Mouse (Mus musculus) limb, embryonic 11.5 days (tissue): ENCODE data around the gene Perp. TPM values are rescaled to one million over a fixed set of nuclear protein-coding genes. Genes with fewer than 3 reads are reported as not detected.

Source experiments
- ATAC-seq: fragments of 200-750 bp; cut with Nextera tagmentation; 2 replicates; pipeline ENCODE4 v1.8.0; 2017; ENCODE audit warnings: low read depth; ENCODE audit not compliant: insufficient number of reproducible peaks, low FRiP score, low TSS enrichment
- DNase-seq: peaks from one replicate; pipeline ENCODE4 v3.0.0-alpha.2; 2015; ENCODE audit warnings: low spot score
- H3K27ac ChIP-seq: fragments of 300-500 bp; sonication (generic); replicated peaks from 2 replicates; pipeline ENCODE4 v1.5.1; 2014; ENCODE audit warnings: low read depth, mild to moderate bottlenecking, low read length
- H3K27me3 ChIP-seq: fragments of 300-500 bp; sonication (generic); 2 replicates; pipeline ENCODE4 v1.6.1; 2014; ENCODE audit warnings: mild to moderate bottlenecking, low read length, mixed read lengths; ENCODE audit not compliant: control insufficient read depth, insufficient read depth
- H3K36me3 ChIP-seq: fragments of 300-500 bp; sonication (generic); 2 replicates; pipeline ENCODE4 v1.6.1; 2014; ENCODE audit warnings: mild to moderate bottlenecking, low read length, moderate library complexity, mixed read lengths; ENCODE audit not compliant: control insufficient read depth, insufficient read depth
- H3K4me1 ChIP-seq: fragments of 300-500 bp; sonication (generic); 2 replicates; pipeline ENCODE4 v1.6.1; 2014; ENCODE audit warnings: low read length, mixed read lengths; ENCODE audit not compliant: control insufficient read depth, insufficient read depth
- H3K4me2 ChIP-seq: fragments of 300-500 bp; sonication (generic); 2 replicates; pipeline ENCODE4 v1.6.1; 2014; ENCODE audit warnings: low read depth, mild to moderate bottlenecking, moderate library complexity; ENCODE audit not compliant: severe bottlenecking
- H3K4me3 ChIP-seq: fragments of 300-500 bp; sonication (generic); 2 replicates; pipeline ENCODE4 v1.5.1; 2014; ENCODE audit warnings: low read depth, low read length
- H3K9ac ChIP-seq: fragments of 300-500 bp; sonication (generic); 2 replicates; pipeline ENCODE4 v1.6.1; 2014; ENCODE audit warnings: mild to moderate bottlenecking, low read length
- H3K9me3 ChIP-seq: fragments of 300-500 bp; sonication (generic); 2 replicates; pipeline ENCODE4 v1.6.1; 2016; ENCODE audit warnings: low read length; ENCODE audit not compliant: control insufficient read depth
- WGBS: fragments of 180-500 bp; shearing (Covaris S2); extraction: QIAGEN DNeasy Blood & Tissue Kit; methylation state at CpG from one replicate; pipeline ENCODE4 v1.1.7; 2014; 5-methylcytosine and 5-hydroxymethylcytosine counted together
- polyA plus RNA-seq: library from polyadenylated mRNA; unstranded; fragments of >200 nt; fragmentation: Nextera tagmentation; extraction: Ambion mirVana; gene quantifications from 2 replicates; pipeline ENCODE4 v1.2.1, GENCODE M21; 2014

Gene Perp
- polyA plus RNA-seq, 1 experiment from 2014 or later: 41.1 TPM

DNA sequence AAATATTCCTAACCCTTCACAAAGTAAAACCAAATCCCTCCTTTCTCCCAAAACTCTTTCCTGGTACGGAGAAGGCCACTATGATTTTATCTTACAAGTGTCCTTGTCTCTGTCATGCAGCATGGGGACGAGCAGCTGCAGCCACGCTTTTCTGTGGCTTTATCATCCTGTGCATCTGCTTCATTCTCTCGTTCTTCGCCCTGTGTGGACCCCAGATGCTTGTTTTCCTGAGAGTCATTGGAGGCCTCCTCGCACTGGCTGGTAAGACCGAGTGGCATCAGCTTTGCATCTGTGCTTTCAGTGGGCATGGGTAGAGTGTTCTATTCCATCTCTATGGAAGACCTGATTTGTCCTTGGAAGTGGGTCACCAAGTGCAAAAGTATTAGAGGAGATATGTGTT lies 8.6 kb downstream of the Perp start:
- WGBS: 92% methylated on average over 7 of the region's 7 CpGs
- H3K36me3 ChIP-seq: no peaks in the 10 kb centered on the region
- no peak for ATAC-seq
- no peaks in the 10 kb centered on the region for H3K4me1 ChIP-seq
- no peaks in the 10 kb centered on the region for H3K27me3 ChIP-seq
- H3K27ac ChIP-seq: no peak overlapping the region
- no peak overlapping the region for H3K4me3 ChIP-seq
- H3K9me3 ChIP-seq: no peaks in the 10 kb centered on the region
- DNase-seq: no peak
- no peak overlapping the region for H3K9ac ChIP-seq
- no peak overlapping the region for H3K4me2 ChIP-seq

DNA sequence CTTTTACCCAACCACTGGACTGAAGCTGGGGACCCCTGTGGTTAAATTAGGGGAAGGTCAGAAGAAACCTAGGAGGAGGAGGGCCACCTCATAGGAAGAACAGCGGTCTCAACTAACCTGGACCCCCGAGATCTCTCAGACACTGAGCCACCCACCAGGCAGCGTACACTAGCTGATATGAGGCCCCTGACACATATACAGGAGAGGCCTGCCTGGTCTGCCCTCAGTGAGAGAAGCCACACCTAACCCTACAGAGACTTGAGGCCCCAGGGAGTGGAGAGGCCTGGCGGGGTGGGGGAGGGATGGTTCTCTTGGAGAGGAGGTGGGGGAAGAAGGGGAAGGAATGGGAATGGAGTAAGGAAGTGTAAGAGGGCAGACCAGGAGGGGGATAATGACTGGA lies 12.4 kb downstream of the Perp start:
- ATAC-seq (no peak), DNase-seq (no peak)
- Histone ChIP-seq H3K27me3 (no peaks in the 10 kb centered on the region), H3K9ac (no peak overlapping the region), H3K4me2 (no peak overlapping the region), H3K9me3 (no peaks in the 10 kb centered on the region), H3K4me1 (no peaks in the 10 kb centered on the region), H3K27ac (no peak overlapping the region), H3K4me3 (no peak overlapping the region), H3K36me3 (no peaks in the 10 kb centered on the region)
- WGBS: 73% methylated on average over 4 of the region's 4 CpGs

DNA sequence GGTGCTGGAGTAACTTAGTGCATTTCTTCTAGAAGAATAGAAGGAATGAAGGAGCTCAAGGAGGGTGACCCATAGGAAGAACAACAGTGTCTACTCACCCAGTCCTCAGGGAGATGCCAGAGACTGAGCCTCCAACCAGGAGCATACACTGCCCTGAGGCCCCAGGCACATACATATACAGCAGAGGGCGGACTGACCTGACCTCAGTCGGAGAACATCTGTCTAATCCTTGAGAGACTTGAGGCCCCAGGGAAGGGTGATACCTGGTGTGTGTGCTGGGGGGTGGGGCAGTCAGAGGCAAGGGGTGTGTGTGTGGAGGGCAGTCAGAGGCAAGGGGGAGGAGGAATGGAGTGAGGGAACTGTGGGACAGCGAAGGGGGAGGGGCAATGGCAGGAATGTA lies 14.8 kb downstream of the Perp start:
- H3K9ac ChIP-seq: no peak overlapping the region
- no peaks in the 10 kb centered on the region for H3K4me1 ChIP-seq
- no peak for DNase-seq
- WGBS: 43% methylated on average over 3 of the region's 3 CpGs
- H3K4me3 ChIP-seq: no peak overlapping the region
- H3K4me2 ChIP-seq: no peak overlapping the region
- no peak for ATAC-seq
- H3K9me3 ChIP-seq: no peaks in the 10 kb centered on the region
- no peak overlapping the region for H3K27ac ChIP-seq
- no peaks in the 10 kb centered on the region for H3K36me3 ChIP-seq
- no peaks in the 10 kb centered on the region for H3K27me3 ChIP-seq

DNA sequence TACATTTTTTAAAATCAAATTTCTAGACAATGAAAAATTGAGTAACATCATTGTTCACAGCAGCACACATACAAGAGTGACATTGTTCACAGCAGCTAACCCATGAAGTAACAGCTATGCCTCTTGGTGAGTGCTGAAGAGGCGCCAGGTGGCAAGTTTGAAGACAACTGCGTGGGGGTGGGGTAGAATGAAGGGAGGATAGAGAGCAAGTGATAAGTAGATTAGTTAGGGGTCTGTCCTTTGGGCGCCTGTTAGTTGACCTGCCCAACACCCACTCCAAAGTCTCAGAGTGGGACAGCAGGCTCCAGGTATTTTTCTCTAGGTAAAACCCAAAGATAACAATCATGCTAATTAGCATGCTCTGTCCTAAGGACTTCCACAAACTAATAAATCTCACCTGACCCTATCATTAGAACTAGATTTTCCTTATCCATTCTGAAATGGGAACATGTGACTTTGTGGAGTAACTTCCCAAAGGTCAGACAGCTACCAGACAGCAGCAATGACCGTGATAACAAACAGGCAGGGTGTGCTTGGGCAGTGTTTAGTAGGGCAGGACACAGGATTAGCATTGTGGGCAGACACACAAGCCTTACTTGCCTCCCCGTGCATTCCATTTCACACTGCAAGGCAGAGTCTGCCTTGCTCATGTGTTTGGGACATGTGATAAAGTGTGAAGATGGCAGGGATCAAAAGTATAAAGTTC lies 15.5 kb downstream of the Perp start:
- no peaks in the 10 kb centered on the region for H3K27me3 ChIP-seq
- no peak overlapping the region for H3K27ac ChIP-seq
- no peak overlapping the region for H3K4me3 ChIP-seq
- 47% methylated on average over 5 of the region's 5 CpGs for WGBS
- ATAC-seq (no peak), DNase-seq (no peak)
- no peaks in the 10 kb centered on the region for H3K9me3 ChIP-seq
- H3K4me1 ChIP-seq: no peaks in the 10 kb centered on the region
- no peak overlapping the region for H3K4me2 ChIP-seq
- no peak overlapping the region for H3K9ac ChIP-seq
- H3K36me3 ChIP-seq: no peaks in the 10 kb centered on the region

DNA sequence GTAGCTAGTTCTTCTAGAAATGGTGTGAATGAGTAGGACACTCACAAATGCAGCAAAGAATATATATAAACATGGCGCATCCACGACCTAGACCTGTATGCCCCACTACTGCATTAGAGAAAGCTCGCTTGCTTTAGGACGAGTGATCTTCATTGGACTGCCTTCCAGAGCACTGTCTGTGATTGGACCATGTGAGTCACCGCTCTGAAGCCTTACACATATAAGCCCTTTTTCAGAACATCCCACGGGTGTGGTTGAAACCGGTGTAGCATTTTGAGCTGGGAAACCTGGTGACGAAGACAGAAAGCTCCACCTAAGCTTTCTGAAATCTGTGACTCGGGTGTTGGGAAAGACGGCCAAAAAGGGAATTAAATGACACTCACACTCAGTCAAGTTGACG lies 16.0 kb downstream of the Perp start:
- Histone ChIP-seq H3K36me3 (no peaks in the 10 kb centered on the region), H3K4me1 (no peaks in the 10 kb centered on the region), H3K9me3 (no peaks in the 10 kb centered on the region), H3K9ac (no peak overlapping the region), H3K4me2 (no peak overlapping the region), H3K27ac (no peak overlapping the region), H3K27me3 (no peaks in the 10 kb centered on the region), H3K4me3 (no peak overlapping the region)
- DNase-seq: no peak
- WGBS: 84% methylated on average over 11 of the region's 11 CpGs
- ATAC-seq: no peak

DNA sequence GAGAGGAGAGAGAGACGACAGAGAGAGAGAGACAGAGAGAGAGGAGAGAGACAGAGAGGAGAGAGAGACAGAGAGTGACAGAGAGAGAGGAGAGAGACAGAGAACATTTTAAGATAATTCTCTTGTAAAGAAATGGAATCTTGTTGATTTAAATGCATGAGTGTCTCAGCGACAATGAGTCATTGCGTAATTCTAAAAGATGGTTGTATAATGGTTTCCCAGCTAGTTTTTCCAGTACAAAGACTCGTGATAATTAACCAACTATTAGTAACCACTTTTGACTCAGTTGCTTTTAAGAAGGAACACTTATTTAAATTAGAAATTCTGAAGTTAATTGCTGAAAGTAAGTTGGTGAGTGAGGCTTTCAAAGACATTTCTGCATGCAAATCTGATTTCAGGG lies 16.6 kb downstream of the Perp start:
- Histone ChIP-seq H3K4me3 (no peak overlapping the region), H3K4me1 (no peaks in the 10 kb centered on the region), H3K27me3 (no peaks in the 10 kb centered on the region), H3K36me3 (no peaks in the 10 kb centered on the region), H3K9ac (no peak overlapping the region), H3K27ac (no peak overlapping the region), H3K9me3 (no peaks in the 10 kb centered on the region), H3K4me2 (no peak overlapping the region)
- WGBS: 82% methylated on average over 4 of the region's 4 CpGs
- DNase-seq: no peak
- no peak for ATAC-seq

DNA sequence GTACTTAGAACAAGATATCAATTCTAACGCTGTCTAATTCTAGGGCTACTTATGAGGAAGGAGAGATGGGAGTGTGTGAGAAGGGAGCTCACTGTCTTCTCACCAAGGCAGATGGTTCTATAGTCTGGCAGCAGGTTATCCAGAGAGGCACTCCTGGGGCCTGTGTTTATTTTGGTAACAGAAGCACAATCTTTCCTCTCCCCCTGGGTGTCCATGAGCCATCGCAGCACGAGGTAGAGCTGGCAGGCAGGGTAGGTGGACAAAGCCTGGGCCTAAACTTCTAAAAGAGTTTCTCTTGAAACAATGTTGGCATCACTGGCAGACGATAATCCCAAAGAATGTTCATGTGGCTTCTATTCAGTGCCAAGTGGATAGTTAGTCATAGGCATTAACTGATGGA lies 18.5 kb downstream of the Perp start:
- ATAC-seq (no peak), DNase-seq (no peak)
- H3K27me3 ChIP-seq: no peaks in the 10 kb centered on the region
- H3K36me3 ChIP-seq: no peaks in the 10 kb centered on the region
- no peak overlapping the region for H3K4me2 ChIP-seq
- H3K9ac ChIP-seq: no peak overlapping the region
- no peak overlapping the region for H3K27ac ChIP-seq
- H3K4me3 ChIP-seq: no peak overlapping the region
- WGBS: 66% methylated on average over 4 of the region's 4 CpGs
- no peaks in the 10 kb centered on the region for H3K4me1 ChIP-seq
- no peaks in the 10 kb centered on the region for H3K9me3 ChIP-seq

DNA sequence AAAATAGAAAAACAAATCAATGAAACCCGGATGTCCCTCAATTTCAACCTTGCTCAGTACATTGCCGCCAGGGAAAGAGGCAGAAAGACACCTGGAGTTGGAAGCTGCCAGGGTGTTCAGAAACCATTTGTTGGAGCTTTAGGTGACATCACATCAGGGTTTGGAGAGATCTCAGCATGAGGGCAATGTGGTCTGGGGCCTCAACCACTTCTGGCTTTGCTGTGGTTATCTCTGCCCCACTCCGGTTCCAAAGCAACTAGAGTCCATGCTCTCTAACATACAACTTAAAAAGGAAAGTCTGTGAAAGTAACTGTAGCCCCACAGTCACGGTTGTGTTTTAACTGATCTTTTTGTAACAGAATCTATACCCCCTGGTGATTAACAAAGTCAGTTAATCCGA lies 19.9 kb downstream of the Perp start:
- no peaks in the 10 kb centered on the region for H3K9me3 ChIP-seq
- DNase-seq (no peak), ATAC-seq (no peak)
- WGBS: 65% methylated on average over 5 of the region's 5 CpGs
- no peak overlapping the region for H3K4me2 ChIP-seq
- no peaks in the 10 kb centered on the region for H3K36me3 ChIP-seq
- no peak overlapping the region for H3K4me3 ChIP-seq
- no peaks in the 10 kb centered on the region for H3K4me1 ChIP-seq
- no peak overlapping the region for H3K9ac ChIP-seq
- no peaks in the 10 kb centered on the region for H3K27me3 ChIP-seq
- no peak overlapping the region for H3K27ac ChIP-seq

DNA sequence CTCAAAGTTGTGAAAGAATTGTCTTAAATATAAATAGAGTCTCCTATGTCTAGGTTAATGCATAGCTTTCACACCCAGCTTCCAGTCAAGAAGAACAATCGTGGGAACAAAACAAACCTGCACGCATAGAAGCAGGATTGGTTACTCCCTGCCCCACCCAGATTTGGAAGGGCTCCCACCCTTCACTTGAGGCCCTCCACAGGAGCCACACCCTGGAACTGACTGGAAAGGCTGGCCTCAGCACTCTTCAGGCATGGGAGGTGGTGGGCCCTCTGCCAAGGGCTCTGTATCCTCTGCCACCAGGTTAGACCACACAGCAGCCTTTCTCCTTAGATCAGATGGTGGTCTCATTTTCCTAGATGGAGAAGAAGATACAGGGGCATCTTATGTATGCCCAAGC lies 26.2 kb downstream of the Perp start:
- H3K27ac ChIP-seq: no peak overlapping the region
- no peaks in the 10 kb centered on the region for H3K27me3 ChIP-seq
- no peaks in the 10 kb centered on the region for H3K36me3 ChIP-seq
- no peaks in the 10 kb centered on the region for H3K9me3 ChIP-seq
- ATAC-seq (no peak), DNase-seq (no peak)
- no peak overlapping the region for H3K4me3 ChIP-seq
- H3K9ac ChIP-seq: no peak overlapping the region
- WGBS: 86% methylated on average over 2 of the region's 2 CpGs
- H3K4me1 ChIP-seq: no peaks in the 10 kb centered on the region
- H3K4me2 ChIP-seq: no peak overlapping the region
